Mouse (Mus musculus) layer of hippocampus, adult 9-10 months (tissue): Measurements from ENCODE around the gene Acd.
A peak's percentile ranks its signal among the peaks of the same experiment; 100 is the strongest.

Experiments used
- DNase-seq: peaks from one replicate; pipeline ENCODE4 v3.0.0; 2022; ENCODE audit warnings: low spot score

Gene Acd

DNA sequence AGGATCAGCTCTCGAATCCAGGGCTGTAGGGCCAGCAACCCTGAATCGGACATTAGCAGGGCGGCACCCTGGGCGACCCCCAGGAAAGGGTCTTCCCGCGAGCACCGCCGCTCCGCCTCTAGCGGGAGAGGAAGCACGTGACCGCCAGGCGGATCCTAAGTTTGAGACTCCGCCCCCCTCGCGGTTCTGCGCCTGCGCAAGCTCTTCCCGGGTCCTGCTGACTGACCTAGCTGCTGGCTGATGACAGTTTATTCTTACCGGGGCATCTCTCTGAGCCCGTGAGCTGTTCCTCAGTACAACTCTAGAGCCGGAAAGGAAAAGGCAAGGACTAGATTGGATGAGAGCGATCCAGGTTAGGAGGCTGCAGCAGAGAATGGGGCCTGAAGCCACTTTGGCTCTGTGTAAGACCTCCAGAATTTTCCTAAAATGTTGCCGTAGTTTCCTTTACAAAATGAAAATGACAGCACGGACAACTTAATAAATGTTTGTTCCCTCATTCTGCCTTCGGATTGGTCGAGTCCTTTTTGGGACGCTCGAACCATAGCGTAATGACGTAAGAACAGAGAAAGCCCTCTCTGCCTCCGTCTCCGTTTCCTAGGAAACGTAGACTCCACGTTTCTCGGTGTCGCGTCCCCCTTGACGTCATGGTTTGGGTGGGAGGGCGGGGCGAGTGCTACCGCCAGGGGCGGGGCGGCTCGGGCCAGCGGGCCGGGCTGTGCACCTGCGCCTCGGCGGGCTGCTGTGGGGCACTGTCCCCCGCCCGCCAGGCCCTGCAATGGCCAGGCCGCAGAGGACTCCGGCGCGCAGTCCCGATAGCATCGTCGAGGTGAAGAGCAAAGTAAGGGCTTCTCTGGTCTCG, at the start of gene Acd, which contains the start of gene Pard6a:
TSS of gene Acd (minus strand) at position 137 of the 859 bp plus-strand sequence.
TSS of gene Pard6a (plus strand) at position 183 of the 859 bp plus-strand sequence.
- peak; percentile 88 for DNase-seq

DNA sequence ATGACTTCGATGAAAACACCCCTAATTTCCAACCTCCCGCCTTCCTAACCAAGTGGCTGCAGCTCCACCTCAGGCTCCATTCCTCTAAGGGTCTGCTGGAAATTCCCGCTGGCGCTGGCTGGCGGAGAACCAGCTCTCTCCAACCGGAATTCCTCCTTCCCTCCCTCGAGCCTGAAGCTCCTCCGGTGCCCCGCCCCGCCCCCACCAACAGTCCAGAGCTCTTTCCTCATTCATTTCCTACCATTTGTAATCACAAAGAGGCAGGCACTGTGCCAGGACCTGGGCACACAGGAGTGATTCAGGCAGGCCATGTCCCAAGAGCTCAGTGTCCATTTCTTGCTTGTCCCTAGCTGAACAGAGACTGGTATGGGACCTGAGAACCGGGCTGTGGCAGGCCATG, 49.7 kb upstream of the Acd start:
- DNase-seq = no peak

DNA sequence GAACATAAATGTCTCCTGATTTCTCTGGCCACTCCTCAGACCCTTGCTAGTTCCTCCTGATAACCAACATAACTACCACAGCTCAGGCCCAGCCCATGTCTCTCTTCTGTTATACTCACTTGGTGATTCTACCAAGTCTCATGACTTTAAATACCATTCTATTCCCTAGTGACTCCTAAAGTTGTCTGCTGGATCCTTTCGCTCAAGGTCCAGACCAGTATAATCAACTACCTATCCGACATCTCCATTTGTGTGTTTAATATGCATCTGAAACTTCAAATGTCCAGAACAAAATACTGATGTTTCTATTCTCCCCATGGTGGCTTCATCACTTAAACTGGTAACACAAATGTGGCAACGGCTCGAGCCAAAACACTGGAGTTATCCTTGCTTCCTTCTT, 42.4 kb upstream of the Acd start:
- DNase-seq = no peak

DNA sequence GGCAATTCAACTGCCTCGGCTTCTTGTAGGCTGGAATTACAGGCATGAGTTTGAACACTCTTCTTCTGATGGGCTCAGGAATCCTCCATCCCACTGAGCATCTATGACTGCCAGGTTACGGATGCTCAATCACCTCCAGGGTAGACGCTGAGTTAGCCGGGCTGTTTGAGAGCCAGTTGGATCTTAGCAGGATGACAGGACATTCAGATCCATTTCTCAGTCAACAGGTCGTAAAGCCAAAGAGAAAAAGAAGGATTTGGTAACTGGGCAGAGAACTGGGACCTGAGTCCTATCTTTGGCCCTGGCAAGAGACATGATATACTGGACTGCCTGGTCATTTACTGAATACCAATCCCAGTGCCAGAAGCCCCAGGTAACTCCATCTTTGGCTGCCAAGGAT, 38.3 kb upstream of the Acd start:
- DNase-seq = no peak

DNA sequence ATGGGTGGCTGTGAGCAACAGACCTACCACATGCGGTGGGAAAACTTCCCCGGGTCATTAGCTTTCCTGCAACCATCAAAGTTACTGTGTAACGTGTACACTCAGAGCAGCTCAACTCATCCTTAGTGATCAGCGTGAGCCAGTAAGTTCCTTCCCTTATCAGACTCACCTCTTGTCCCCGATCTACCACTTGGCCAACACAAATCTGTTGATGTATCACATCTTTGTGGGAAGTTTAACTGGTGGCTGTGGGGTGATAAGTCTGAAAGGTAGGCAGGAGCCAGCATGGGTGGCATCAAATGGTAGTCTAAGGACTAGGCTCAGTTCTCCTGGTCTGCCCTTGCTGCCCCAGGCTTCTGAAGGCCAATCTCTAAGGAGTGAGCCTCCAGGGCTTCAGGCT, 31.3 kb upstream of the Acd start:
- DNase-seq = no peak

DNA sequence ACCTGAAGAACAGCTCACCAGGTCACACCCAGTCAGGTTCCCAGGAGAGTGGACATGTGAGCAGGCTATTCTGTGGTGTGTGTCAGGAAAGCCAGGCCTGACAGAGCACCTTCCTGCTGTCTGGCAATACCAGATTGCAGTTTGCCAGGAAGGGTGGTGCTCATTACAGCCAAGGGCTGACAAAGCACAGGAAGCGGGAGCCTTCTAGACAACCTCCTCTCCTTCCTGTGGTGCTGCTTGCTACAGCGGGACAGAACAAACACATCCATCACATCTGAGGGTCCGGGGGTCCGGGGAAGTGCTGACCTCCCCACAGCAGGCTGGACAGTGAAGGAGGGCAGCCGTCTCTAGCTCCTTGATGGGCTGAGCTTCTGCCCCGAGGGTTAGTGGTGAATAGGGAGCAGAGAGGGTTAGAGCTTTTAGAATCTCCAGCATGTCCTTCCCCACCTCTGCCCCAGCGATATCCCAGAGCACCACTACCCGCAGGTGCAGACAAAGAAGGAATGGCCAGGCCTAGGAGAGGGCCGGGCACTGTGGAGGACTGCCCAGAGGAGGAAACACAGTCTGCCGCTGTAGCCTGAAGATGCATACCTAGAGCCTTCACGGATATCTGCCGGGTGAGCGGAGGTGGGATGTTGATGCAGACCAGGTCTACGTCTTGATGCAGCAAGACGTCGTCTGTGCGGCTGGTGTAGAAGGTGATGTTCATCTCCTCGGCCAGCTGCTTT, 26.7 kb upstream of the Acd start:
- no peak for DNase-seq

DNA sequence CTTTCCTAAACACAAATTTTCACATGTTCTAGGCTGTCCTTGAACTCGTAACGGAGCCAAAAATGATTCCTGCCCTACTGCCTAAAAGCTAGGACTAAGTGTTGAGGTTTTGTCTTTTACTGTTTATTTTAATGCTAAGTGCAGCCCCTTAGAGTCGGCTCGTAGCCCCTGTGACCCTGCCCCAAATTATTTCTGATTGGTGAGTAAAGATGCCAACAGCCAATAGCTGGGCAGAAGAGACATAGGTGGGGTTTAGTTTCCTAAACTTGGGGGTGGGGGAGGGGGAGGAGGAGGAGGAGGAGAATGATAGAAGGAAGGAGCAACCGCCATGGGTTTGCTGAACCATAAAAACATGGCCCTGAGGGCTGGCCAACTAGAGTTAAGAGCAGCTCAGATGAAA, 24.8 kb upstream of the Acd start:
- DNase-seq = no peak

DNA sequence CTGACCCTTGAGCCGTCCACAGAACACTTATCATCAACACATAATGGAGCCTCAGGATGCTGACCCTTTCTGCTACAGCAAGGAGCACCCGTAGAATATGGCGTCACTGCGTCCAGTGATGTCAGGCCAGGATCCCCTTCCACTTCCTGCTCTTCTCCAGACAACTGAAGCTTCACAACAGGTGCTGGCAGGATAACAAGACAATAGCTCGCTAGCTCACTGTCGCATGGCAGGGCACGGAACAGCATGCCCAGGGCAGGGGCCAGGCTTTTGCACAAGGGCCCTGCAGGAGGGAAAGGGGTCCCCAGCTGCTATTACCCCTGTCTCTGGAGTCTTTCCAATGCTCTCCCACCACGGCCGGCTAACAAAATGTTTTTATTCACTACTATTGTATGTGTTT, 22.0 kb upstream of the Acd start:
- DNase-seq = no peak

DNA sequence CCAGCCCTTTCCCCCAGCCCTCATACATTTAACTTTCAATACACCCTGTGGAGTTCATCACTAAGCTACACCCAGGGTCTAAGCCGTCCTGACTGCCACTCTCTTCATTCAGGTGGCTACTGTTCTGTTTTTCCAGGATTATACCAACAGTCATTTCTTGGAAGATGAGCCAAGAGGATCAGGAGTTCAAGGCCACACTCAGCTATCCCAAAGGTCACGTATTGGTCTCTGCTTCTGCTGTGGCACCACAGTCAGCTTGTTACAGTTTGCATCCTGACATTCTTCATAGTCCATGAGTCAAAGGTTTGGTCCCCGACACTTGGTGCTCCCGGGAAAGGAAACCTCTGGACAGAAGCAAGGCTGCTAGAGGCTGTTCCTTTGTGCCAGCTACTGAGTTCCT, 18.7 kb upstream of the Acd start:
- no peak for DNase-seq

DNA sequence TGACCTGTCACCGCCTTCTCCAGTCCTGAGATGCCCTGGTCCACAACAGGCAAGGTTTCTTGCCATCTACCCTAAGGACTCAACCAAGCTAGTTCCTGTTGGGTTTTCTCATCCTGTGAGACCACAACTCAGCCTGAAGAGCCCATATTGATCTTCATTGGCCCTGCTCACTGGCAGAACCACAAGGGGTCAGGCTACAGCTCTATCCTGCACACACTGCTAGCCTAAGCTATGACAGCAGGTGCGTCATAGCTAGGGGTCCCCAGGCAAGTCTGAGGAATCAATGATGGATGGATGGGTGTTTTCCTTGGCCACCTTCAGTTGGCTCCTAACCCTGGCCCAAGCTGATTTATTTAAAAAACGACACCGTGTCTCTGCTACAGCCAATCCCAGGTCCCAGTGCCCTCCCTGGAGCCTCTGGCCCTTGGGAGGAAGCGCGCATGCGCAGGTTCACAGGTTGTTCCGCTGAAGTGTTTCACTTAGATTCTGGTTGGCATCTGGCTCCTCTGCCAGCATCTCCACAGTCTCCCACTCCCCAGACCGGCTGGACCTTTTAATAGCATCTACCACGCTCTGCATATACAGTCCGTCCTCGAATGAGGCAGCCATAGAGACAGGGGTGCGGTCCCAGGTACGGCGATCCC, 15.5 kb upstream of the Acd start:
- DNase-seq = no peak

DNA sequence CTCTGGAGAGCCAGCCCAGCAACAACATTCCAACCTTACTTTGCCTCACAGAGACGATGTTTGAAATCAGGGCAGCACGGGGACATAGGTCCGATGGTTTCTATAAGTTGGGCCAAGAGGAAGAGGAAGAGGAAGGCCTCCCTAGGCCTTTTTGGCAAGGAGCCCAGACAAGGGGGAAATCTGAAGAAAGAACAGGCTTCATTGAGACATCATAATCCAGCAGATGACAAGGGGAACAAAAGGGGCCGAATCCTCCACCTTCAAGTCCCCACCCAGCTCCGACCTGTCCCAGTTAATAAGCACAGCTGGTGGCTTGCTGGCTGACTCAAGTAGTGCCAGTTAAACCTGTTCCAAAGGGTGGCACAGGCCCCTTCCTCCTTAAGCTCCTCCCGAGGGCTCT, 14.1 kb upstream of the Acd start:
- DNase-seq = no peak

DNA sequence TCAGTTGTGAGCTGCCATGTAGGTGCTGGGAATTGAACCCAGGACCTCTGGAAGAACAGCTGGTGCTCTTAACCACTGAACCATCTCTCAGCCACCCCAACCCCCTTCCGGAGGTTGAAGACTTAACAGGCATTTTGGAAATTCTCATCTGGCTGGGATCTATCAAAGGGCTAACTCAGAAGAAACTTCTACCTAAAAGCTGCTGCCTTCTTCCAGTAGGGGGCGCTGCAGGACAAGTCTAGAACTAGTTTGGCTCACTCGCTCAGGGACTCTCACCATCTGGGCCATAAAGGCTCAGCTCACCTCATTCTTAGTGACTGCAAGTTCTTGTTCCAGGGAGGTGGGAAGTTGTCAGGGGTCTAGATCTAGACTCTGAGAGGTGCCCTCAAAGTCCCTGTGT, 13.2 kb upstream of the Acd start:
- DNase-seq = peak; percentile 69

DNA sequence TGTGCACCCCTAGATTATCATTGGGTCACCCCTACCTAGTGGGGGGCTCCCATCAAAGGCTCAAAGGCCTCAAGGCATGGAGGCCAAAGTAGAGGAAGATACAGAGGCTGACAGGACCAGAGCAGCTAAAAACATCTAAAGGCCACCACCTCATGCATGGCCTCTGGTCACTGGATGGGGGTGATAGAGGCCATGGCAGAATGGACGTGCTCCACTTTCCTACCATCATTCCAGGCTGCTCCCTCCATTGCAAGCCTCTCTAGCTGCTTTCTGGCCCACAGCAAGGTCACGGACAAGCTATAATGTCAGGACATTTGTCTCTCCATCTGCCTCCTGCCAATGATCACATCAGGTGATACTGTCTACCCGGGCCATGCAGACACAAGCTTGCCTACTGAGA, 11.4 kb upstream of the Acd start:
- no peak for DNase-seq

DNA sequence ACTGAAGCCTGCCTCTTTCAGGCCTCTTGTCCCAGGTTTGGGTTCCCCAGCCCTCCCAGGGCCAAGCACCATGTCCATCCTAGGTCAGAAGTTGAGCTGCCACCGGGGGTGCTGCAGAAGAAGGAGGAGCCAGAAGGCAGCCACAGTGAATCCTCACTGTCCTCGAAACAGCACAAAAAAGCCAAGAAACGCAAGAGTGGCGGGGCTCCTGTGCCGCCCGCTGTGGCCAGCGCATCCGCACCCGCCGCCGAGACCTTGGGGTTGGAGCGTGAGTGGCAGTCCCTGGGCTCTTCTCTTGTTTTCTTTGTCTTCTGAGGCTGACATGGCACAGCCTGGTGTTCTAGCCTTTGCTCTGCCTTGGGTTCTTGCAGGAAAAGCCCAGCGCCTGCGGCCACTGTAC, 8.4 kb upstream of the Acd start:
- no peak for DNase-seq

DNA sequence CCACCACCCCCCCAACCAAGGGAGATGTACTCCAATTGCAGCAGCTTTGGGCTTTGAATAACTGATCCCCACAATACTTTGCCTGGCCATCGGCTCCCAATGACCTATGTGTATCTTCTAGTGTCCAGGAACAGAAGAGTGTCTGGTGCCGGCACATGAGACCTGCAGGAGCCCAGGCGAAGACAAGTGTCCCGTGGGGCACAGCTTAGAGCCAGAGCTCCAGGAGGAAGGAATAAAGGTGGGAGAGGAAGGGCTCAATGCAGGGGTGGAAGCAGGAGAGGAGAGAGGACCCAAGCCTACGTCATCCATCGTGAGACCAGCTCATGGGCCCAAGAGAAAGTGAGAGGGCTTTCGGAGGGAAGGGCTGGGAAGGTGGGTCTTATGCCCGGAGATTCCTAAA, 7.8 kb upstream of the Acd start:
- no peak for DNase-seq

DNA sequence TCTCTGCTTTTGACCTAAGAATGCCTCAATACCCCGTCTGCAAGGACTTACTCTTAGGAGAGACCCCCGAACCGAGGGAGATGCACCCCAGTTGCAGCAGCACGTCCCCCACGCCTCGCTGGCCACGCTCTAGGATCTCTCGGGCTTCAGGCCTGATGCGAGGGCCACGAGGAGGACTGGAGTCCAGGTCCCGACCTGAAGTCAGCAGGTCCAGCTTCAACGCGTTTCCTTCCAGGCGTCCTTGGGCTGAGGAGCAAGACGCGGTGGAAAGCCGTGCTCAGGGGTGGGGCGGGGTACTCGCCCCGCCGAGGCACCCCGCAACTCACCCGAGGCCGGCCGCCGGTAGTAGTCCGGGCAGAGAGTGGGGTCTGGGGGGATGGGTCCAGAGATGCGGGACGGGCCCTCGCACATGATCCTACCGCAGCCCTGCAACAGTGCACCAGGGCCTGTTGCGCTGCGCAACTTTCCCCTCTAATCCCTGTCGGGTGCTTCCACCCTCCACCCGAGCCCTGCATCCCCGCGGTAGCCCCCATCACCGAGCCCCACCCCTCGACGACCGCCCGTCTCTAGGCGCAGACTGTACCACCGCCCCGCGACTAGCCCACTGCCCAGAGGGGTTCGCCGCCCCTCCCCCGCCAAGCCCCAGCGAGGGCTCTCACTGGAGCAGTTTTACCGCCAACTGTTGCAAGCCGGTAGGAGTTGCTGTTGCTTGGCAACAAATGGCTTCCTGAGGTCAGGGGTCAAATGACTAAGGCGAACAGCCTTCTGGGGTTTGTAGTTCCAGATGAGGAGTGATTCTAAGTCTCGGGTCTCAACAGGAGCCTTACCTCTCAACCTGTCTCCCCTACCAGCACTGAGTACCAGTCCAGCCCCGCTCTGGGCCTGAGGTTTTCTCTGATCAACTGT, 6.8 kb upstream of the Acd start, which contains the start of the genes 4933405L10Rik and Enkd1:
TSS of gene 4933405L10Rik (plus strand) at position 158 of the 906 bp plus-strand sequence.
TSS of gene Enkd1 (minus strand) at position 713 of the 906 bp plus-strand sequence.
- peak; percentile 76 for DNase-seq

DNA sequence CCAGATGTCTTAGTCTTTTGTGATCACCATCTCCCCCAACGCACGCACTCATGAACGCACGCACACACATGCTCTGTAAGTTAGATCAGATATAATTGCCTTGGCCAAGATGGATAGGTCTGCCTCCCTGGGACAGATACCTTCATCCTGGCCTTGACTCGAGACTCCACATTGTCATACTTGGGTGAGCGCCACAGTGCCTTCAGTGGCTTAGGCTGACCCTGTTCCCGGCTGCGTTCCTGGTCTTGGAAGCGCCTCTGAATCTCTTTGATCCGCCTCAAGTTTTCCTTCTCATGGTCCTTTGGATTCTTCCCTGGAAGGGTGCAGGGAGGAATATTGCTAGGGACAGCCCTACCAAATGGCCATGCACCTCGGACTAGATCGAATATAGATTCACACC, 5.5 kb upstream of the Acd start:
- DNase-seq = no peak

DNA sequence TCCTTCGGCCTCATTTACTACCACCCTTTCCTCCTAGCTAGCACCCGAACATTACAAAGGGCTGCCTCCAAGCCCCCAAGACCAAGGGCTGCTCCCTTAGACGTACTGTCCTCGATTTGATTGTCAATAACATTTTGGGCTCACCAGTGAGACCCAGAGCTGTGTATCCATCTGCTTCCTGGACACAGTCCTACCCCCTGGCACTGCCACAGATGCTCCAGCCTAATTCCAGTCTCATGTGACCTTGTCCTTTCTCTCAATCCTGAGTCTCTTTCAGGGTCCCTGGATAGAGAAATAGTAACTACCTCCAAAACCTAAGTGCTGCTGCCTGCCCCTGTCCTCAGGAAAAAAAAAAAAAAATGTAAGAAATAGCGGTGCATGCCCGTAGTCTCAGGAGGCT, 4.1 kb upstream of the Acd start:
- no peak for DNase-seq

DNA sequence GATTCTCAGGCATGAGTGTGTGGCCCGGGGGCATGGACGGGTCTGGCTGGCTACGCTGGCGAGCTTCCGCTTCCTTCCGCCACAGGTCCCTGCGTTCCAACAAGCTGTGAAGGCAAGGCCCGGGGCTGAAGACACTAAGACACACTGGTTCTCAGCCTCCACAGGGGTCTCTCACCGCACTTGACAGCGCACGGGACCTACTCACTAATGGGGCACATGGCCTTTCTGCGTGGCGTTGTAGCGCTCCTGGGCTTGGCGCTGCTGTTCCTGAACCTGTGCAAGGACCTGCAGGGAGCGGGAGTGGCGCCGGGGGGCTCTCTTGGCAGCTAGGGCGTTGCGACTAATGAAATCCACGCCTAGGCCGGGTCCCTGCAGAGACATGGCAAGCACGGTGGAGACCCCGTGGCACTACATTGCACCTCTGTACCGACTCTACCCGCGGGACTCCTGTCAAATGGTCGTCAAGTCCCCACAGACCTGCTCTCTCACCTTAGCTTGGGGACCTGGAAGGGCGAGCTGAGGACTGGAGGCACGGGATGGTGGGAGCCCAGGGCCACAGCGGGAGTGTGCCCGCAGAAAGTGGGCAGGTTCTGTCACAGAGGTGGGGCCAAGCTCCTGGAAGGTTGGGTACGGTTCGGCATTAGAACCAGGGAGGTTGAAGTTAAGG, 3.4 kb upstream of the Acd start:
- no peak for DNase-seq

DNA sequence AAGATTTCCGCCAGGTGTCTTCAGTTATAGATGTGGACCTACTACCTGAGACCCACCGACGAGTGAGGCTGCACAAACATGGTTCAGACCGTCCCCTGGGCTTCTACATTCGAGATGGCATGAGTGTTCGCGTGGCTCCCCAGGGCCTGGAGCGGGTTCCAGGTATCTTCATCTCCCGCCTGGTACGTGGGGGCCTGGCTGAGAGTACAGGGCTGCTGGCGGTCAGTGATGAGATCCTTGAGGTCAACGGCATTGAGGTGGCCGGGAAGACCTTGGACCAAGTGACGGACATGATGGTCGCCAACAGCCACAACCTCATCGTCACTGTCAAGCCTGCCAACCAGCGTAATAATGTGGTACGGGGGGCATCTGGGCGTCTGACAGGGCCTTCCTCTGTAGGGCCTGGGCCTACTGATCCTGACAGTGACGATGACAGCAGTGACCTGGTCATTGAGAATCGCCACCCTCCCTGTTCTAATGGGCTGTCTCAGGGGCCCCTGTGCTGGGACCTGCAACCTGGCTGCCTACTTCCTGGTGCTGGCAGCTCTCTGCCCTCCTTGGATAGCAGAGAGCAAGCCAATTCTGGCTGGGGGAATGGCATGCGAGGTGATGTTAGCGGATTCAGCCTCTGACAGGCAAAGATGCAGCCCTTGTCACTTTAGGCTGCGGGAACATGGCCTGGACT, 2.0 kb upstream of the Acd start:
- DNase-seq = no peak

DNA sequence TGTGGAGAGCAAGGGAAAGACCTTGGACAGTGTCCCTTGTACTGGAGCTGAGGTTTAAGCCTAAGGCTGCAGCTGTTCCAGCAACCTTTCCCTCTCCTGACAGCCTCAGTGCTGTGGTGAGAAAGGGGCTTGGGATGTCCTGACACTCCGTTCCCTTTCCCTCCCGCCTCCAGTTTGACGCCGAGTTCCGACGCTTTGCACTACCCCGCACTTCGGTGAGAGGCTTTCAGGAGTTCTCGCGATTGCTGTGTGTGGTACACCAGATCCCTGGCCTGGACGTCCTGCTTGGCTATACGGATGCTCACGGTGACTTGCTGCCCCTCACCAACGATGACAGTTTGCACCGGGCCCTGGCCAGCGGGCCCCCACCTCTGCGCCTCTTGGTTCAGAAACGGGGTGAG, 1.1 kb upstream of the Acd start:
- DNase-seq = no peak
